Mouse (Mus musculus): Measurements from ENCODE around the gene Rab3ip. TPM values are rescaled to one million over a fixed set of nuclear protein-coding genes. Genes with fewer than 3 reads are reported as not detected.

Rab3ip gene
- polyA plus RNA-seq, 1 experiment from 2014 or later = 45.2 TPM

DNA sequence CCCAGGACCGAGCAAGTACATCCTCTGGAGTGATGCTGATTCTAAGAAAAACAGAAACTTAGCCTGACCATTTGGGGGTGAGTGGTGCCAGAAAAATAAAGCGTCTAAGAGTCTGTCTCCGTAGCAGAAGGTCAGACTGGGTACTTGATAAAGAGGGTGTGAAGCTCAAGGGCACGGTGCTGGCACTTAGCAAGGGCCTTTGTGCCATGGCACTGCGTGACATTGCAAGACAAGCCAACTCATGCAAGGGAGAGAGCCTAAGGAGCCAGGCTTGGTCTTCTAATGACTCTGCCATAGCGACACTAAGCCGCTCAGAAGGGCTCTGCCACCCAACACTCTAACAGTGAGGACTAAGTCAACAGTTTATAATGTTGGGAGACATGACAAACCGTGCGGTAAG lies 28.3 kb upstream of the Rab3ip start:
- no peaks in the 10 kb centered on the region for H3K4me1 ChIP-seq
- H3K27ac ChIP-seq (replicated peaks) = no peak overlapping the region
- no peaks in the 10 kb centered on the region for H3K27me3 ChIP-seq
- H3K36me3 ChIP-seq = no peaks in the 10 kb centered on the region
- no peaks in the 10 kb centered on the region for H3K9me3 ChIP-seq
- no peak overlapping the region for H3K4me2 ChIP-seq (replicated peaks)
- no peak overlapping the region for H3K4me3 ChIP-seq
- ATAC-seq (ENCODE audit: low FRiP score, low read depth) = no peak
- 90% methylated on average over 9 of the region's 9 CpGs for WGBS
- H3K9ac ChIP-seq (replicated peaks) = no peak overlapping the region

DNA sequence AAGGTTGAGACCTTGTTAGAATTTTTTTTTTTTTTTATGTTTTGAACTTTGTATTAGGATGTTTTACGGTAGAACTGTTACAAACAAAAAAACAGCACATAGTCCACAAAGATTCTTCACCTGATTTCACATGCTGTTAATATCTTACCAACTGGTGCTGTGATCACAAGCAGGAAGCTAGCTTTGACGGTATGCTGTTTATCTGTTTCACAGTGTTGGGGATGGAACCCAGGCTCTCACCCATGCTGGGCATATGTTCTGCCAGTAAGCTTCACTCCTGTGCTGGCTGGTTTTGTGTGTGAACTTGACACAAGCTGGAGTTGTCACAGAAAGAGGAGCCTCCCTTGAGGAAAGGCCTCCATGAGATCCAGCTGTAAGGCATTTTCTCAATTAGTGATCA lies 27.3 kb upstream of the Rab3ip start:
- ATAC-seq (ENCODE audit: low FRiP score, low read depth) = no peak
- Histone ChIP-seq H3K4me1 (no peaks in the 10 kb centered on the region), H3K27ac (replicated peaks) (no peak overlapping the region), H3K27me3 (no peaks in the 10 kb centered on the region), H3K36me3 (no peaks in the 10 kb centered on the region), H3K4me3 (no peak overlapping the region), H3K4me2 (replicated peaks) (no peak overlapping the region), H3K9me3 (no peaks in the 10 kb centered on the region), H3K9ac (replicated peaks) (no peak overlapping the region)
- 89% methylated on average over 2 of the region's 2 CpGs for WGBS

DNA sequence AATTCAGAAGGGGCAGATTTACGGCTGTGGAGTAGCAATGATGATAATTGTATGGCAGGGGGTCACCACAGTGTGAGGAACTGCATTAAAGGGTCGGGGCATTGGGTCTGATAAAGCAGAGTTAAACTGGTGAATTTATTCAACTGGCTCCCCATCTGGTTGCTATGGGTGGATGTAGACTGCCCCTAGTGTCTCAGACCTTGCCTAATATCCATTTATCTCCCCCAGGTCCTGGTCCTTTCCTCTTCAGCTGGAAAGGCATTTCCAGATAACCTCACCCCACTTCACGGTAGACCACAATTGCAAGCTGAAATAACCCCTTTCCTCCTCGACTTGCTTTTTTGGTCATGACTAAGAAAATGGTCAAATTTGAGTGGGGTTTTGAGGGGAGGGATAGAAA lies 26.9 kb upstream of the Rab3ip start:
- no peaks in the 10 kb centered on the region for H3K36me3 ChIP-seq
- H3K9ac ChIP-seq (replicated peaks) = no peak overlapping the region
- no peaks in the 10 kb centered on the region for H3K9me3 ChIP-seq
- H3K27me3 ChIP-seq = no peaks in the 10 kb centered on the region
- no peak overlapping the region for H3K4me3 ChIP-seq
- no peak overlapping the region for H3K27ac ChIP-seq (replicated peaks)
- no peak for ATAC-seq (ENCODE audit: low FRiP score, low read depth)
- no peak overlapping the region for H3K4me2 ChIP-seq (replicated peaks)
- H3K4me1 ChIP-seq = no peaks in the 10 kb centered on the region
- 74% methylated on average over 4 of the region's 4 CpGs for WGBS

DNA sequence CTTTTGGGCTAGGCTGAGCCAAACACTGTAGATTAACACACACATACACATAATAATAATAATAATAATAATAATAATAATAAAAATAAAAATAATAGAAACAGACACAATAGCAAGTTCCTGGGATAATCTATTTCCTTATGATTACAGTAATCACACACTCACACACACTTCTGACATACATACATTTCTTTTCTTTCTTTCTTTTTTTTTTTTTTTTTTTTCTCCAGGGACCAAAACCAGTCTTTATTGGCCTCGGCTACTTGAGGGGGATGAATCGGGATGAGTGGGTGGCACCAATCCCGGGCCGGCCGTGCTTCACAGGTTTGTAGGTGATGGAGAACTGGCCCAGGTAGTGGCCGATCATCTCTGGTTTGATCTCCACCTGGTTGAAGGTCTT lies 21.9 kb upstream of the Rab3ip start, which contains the start of gene Gm10271:
Gene Gm10271 (minus strand): TSS at position 101 of the 400 bp plus-strand sequence.
- Histone ChIP-seq H3K9me3 (no peaks in the 10 kb centered on the region), H3K4me2 (replicated peaks) (no peak within 1 kb of the TSS), H3K4me3 (no peak within 1 kb of the TSS), H3K4me1 (no peaks in the 10 kb centered on the region), H3K27ac (replicated peaks) (no peak within 1 kb of the TSS), H3K9ac (replicated peaks) (no peak within 1 kb of the TSS), H3K27me3 (no peaks in the 10 kb centered on the region), H3K36me3 (no peaks in the 10 kb centered on the region)
- WGBS = 95% methylated on average over 6 of the region's 6 CpGs
- no peak for ATAC-seq (ENCODE audit: low FRiP score, low read depth)

DNA sequence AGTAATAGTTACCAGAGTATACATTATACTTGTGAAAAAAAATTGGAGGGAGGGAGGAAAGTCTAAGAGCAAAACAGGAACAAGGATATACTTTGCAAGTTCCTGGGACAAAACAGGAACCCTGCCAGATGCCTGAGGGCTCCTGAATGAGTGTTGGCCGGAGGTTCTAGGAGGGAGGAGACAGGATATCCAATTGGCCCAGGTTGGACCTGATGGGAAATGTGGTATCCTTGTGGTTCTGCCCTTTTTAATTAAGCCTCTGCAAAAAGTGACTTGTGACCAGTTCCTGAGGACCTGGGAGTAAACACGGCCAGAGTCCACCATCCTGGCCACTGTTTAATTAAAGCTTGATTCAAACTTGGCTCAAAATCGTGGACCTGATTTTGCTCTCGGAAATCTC lies 18.2 kb upstream of the Rab3ip start:
- 90% methylated on average over 4 of the region's 4 CpGs for WGBS

DNA sequence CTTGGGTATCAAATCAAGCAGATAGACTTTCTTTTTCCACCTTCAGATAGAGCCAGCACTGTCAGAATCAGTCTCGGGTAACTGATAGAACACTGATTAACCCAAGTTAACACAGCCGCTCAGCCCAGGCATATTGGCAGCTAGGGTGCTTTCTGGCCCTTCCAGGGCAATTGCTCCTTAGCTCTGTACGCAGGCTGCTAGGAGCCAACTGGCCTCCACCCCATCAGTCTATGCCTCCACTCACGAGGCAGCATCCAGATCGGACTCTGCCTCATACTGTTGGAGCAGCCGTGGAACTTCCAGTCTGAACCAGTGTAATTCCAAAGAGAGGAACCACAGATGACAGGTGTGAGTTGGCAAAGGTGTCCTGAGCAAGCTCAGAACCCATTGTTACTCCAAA lies 15.5 kb upstream of the Rab3ip start:
- no peaks in the 10 kb centered on the region; the same call in 1 of the 2 replicates for H3K27me3 ChIP-seq
- H3K4me2 ChIP-seq (replicated peaks) = no peak overlapping the region
- WGBS = 89% methylated on average over 6 of the region's 6 CpGs
- H3K4me3 ChIP-seq = no peak overlapping the region
- no peaks in the 10 kb centered on the region for H3K4me1 ChIP-seq
- H3K36me3 ChIP-seq = no peaks in the 10 kb centered on the region
- ATAC-seq (ENCODE audit: low FRiP score, low read depth) = no peak
- no peaks in the 10 kb centered on the region for H3K9me3 ChIP-seq
- no peak overlapping the region for H3K9ac ChIP-seq (replicated peaks)
- H3K27ac ChIP-seq (replicated peaks) = no peak overlapping the region

More for the DNA sequence above, 18.2 kb upstream of the Rab3ip start:
- H3K27me3 ChIP-seq = no peaks in the 10 kb centered on the region; the same call in 1 of the 2 replicates
- H3K4me2 ChIP-seq (replicated peaks) = no peak overlapping the region
- ATAC-seq (ENCODE audit: low FRiP score, low read depth) = no peak
- no peaks in the 10 kb centered on the region for H3K4me1 ChIP-seq
- no peaks in the 10 kb centered on the region for H3K36me3 ChIP-seq
- H3K4me3 ChIP-seq = no peak overlapping the region
- H3K9me3 ChIP-seq = no peaks in the 10 kb centered on the region
- no peak overlapping the region for H3K27ac ChIP-seq (replicated peaks)
- H3K9ac ChIP-seq (replicated peaks) = no peak overlapping the region

DNA sequence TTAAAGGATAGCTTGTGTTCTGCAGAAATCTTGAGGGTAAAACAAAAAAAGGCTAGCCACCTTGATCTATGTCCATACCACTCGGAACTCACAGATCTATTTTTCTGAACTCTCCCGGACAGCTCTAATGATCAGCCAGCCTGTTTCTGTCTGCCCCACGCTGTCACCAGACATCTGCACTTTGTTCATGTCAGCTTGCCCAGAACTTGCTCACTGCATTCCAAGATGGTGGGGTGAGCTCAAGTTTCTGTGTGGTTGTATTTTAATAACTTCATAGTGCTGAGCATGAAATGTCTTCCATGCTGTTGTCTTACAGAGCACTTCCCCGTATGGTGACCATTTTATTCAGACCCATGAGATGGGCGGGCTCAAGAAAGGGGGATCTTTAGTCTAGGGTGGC lies 14.7 kb upstream of the Rab3ip start:
- Histone ChIP-seq H3K4me2 (replicated peaks) (no peak overlapping the region), H3K9me3 (no peaks in the 10 kb centered on the region), H3K9ac (replicated peaks) (no peak overlapping the region), H3K27me3 (no peaks in the 10 kb centered on the region; the same call in 1 of the 2 replicates), H3K27ac (replicated peaks) (no peak overlapping the region), H3K4me3 (no peak overlapping the region), H3K4me1 (no peaks in the 10 kb centered on the region), H3K36me3 (no peaks in the 10 kb centered on the region)
- 82% methylated on average over 5 of the region's 5 CpGs for WGBS
- no peak for ATAC-seq (ENCODE audit: low FRiP score, low read depth)

DNA sequence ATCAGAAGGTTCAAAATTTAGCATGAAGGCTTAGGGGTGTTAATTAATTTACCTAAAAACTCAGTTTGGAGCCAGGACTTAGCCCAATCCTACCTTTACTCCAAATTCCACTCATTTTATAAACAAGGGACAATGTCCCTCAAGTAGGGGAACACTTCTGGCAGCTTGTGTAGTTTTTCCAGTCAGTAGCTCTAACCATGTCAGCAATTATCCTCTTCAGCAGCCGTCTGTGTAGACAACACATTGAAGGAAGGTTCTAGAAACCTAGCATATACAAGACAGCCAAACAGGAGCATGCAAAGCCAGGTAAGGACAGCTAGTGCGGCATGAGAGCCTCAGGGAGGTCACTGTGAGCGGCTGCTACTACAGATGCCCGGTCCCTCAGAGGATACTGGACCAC lies 14.0 kb upstream of the Rab3ip start:
- no peak overlapping the region for H3K4me2 ChIP-seq (replicated peaks)
- H3K36me3 ChIP-seq = no peaks in the 10 kb centered on the region
- H3K9me3 ChIP-seq = no peaks in the 10 kb centered on the region
- no peaks in the 10 kb centered on the region for H3K4me1 ChIP-seq
- H3K27ac ChIP-seq (replicated peaks) = no peak overlapping the region
- WGBS = 90% methylated on average over 4 of the region's 4 CpGs
- H3K9ac ChIP-seq (replicated peaks) = no peak overlapping the region
- no peaks in the 10 kb centered on the region; the same call in 1 of the 2 replicates for H3K27me3 ChIP-seq
- ATAC-seq (ENCODE audit: low FRiP score, low read depth) = no peak
- no peak overlapping the region for H3K4me3 ChIP-seq

DNA sequence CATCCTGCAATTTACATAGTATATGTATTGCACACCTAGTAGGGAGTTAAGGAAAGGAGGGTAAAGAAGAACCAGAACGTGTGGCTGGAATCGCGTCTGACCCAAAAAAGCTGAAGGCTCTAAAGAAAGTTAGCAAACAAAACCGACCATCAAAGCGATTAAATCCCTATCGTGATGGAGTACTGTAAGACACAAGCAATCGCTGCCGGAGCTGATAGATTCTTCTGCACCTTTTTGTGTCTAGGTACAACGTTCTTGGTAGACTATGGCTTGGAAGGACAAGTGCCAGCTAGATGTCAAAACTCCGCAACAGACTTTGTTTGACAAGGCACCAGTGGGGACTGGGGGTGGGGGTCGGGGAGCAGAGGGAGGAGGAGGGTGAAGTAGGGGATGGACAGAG lies 13.5 kb upstream of the Rab3ip start:
- ATAC-seq (ENCODE audit: low FRiP score, low read depth) = no peak
- Histone ChIP-seq H3K27ac (replicated peaks) (no peak overlapping the region), H3K4me3 (no peak overlapping the region), H3K4me1 (no peaks in the 10 kb centered on the region), H3K9me3 (no peaks in the 10 kb centered on the region), H3K36me3 (no peaks in the 10 kb centered on the region), H3K27me3 (no peaks in the 10 kb centered on the region; the same call in 1 of the 2 replicates), H3K9ac (replicated peaks) (no peak overlapping the region), H3K4me2 (replicated peaks) (no peak overlapping the region)
- WGBS = 87% methylated on average over 11 of the region's 11 CpGs

DNA sequence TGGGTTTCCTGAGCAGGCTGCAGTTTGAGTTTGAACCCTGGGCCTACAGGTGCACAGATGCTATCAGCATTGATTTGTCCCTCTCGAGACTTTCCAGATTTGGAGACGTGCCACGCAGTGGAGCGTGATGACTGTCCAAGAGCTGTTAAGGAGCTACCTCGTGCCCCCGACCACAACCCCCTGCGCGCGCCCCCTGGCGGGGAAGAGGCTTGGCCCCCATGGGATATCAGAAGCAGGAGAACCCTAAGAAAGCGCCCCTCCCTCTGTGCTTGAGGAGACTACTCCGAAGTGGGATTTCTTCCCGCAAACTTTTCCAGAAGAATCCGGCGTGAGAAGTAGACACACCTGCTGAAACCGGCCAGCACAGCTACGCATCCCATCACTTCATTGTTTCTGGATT lies 12.2 kb upstream of the Rab3ip start:
- ATAC-seq (ENCODE audit: low FRiP score, low read depth) = no peak
- no peaks in the 10 kb centered on the region for H3K36me3 ChIP-seq
- H3K9ac ChIP-seq (replicated peaks) = no peak overlapping the region
- no peaks in the 10 kb centered on the region for H3K9me3 ChIP-seq
- no peak overlapping the region for H3K4me2 ChIP-seq (replicated peaks)
- H3K27ac ChIP-seq (replicated peaks) = no peak overlapping the region
- 57% methylated on average over 17 of the region's 17 CpGs for WGBS
- H3K27me3 ChIP-seq = no peaks in the 10 kb centered on the region; the same call in 1 of the 2 replicates
- no peaks in the 10 kb centered on the region for H3K4me1 ChIP-seq
- H3K4me3 ChIP-seq = no peak overlapping the region

DNA sequence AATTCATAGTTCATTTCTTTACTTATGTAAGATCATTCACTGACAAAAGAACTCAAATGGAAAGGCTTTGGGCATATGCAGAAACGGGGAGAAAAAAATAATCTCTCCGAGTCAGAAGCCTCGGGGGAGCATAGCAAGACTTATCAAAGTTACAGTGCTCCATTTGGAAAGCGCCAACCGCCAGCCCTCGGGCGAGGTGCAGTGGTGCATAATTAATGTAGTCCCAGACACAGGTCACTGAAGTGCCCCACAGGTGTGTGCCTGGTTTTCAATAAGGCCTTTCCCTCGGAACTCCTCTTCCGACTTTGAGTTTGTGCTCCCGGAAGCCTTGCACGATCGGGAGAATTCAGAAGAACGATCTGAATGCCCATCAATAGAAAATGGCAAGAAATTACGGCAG lies 11.6 kb upstream of the Rab3ip start:
- ATAC-seq (ENCODE audit: low FRiP score, low read depth) = no peak
- Histone ChIP-seq H3K27ac (replicated peaks) (no peak overlapping the region), H3K9ac (replicated peaks) (no peak overlapping the region), H3K4me1 (no peaks in the 10 kb centered on the region), H3K4me3 (no peak overlapping the region), H3K27me3 (no peaks in the 10 kb centered on the region; the same call in 1 of the 2 replicates), H3K36me3 (no peaks in the 10 kb centered on the region), H3K4me2 (replicated peaks) (no peak overlapping the region), H3K9me3 (no peaks in the 10 kb centered on the region)
- WGBS = 80% methylated on average over 14 of the region's 14 CpGs

DNA sequence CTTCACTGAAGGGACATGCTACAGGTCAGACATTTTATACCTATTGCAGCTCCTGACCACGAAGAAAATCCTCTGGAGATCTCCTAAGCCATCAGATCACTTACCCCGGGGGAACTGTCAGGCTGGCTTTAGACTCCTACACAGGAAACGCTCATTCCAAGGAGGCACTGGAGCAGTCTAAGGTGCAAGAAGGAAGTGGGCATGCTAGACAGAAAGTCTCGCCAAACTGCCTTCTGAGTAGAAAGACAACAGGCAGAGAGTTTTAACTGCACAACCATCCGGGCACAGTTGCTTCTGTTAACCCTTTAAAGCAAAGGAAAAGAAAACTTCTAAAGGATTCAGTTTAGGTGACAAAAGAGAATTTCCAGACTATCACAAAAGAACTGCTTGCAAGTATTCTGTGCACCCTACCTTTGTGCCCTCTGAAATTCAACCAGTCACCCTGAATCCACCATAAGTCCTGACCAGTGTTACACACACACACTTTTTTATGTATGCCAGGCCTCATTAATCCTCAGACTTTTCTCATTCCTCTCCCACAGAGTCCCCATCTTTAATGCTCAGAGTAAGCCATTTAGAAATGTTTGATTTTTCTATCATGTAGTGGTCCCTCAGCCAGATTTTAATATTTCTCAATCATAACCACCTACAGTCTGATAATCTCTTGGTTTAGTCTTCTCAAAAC lies 7.4 kb upstream of the Rab3ip start:
- Histone ChIP-seq H3K4me1 (no peaks in the 10 kb centered on the region), H3K36me3 (no peaks in the 10 kb centered on the region), H3K4me3 (no peak overlapping the region), H3K4me2 (replicated peaks) (no peak overlapping the region), H3K27ac (replicated peaks) (no peak overlapping the region), H3K9ac (replicated peaks) (no peak overlapping the region), H3K27me3 (no peaks in the 10 kb centered on the region), H3K9me3 (no peaks in the 10 kb centered on the region)
- ATAC-seq (ENCODE audit: low FRiP score, low read depth) = no peak
- WGBS = 62% methylated on average over 5 of the region's 5 CpGs

Data from midbrain, embryonic 12.5 days (tissue).